Mouse (Mus musculus): ENCODE data around the gene Hhat.

DNA sequence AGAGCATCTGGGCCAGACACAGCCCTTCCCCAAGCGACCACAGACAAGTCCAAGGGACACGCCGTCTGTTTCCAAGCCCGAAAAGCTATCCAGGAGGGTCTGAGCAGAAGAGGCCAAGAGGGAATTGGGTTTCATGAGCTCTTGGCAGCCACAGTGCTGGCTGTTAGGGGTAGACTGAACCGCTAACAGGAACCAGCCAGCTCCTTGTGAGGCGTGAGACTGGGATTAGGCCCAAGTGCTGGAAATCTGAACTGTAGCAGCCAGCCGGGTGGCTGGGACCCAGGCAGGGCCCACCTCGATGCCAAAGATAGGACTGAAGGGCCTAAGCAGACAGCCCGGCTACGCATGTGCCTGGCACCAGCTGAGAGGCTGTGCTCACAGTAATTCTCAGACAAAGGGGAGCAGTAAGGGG, 18.1 kb upstream of the Hhat start:
- TF ChIP-seq CTCF (IDR thresholded peaks at IDR 0.05; ENCODE audit: insufficient read depth, low read depth, low read length) (no peak), POLR2A (IDR thresholded peaks at IDR 0.05; ENCODE audit: insufficient read depth, low read depth, low read length) (no peak)

Measured in olfactory bulb, adult 2 months (tissue).